Mouse (Mus musculus) left cerebral cortex, adult 8-10 months (tissue): ENCODE measurements at regions not wholly inside any gene's neighbourhood (a gene's known extent, or its start where the extent isn't known, plus 50 kb on each side); places are given as distances from the start of the nearest gene placed in this dataset.
A peak's percentile ranks its signal among the peaks of the same experiment; 100 is the strongest.

ENCODE experiments used
- DNase-seq, 2 experiments: peaks; one replicate each; pipeline ENCODE4 v3.0.0; 2022; ENCODE audit warnings: low spot score in 2 of 2

- no peak for DNase-seq
These were observed 122.7 kb upstream of the Itga4 start for GRCm38 (mm10) chr2:79132518-79132845.

DNA sequence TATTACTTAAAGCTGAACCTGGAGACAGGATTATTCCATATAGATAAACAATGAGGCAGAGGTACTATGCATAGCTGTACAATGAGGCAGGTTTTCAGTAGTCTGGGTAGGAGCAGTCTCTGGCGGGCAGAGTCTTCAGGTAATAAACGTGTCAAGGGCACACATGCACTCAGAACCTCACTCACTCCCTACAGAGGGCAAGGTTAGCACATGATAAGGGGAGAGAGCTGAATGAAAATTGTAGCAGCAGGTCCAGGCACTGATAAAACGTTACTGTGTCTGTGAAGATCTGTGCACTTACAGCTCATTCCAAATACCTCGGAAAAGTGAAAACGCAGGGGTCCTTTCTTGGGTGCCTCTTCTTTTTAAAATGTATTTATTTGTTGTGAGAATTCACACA, 120.9 kb upstream of the Itga4 start:
- DNase-seq = no peak

DNA sequence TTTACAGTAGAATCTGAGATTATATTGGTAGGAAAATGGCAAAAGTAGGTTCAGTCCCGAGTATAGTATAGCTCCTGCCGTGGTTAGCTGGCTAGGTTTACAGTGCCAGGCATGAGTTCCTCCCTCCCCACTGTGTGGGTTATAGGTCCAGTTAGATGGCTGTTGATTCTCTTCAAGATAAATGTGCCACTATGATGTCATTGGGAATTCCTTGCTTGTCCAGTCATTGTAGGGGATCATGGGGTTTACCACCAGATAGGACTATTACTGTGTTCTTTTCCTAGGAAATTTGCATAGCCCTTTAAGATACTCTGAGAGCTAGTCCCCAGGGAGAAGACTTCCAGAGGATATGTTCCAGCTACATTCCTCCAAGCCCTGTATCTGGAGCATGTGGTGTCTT, 119.2 kb upstream of the Itga4 start:
- no peak for DNase-seq

DNA sequence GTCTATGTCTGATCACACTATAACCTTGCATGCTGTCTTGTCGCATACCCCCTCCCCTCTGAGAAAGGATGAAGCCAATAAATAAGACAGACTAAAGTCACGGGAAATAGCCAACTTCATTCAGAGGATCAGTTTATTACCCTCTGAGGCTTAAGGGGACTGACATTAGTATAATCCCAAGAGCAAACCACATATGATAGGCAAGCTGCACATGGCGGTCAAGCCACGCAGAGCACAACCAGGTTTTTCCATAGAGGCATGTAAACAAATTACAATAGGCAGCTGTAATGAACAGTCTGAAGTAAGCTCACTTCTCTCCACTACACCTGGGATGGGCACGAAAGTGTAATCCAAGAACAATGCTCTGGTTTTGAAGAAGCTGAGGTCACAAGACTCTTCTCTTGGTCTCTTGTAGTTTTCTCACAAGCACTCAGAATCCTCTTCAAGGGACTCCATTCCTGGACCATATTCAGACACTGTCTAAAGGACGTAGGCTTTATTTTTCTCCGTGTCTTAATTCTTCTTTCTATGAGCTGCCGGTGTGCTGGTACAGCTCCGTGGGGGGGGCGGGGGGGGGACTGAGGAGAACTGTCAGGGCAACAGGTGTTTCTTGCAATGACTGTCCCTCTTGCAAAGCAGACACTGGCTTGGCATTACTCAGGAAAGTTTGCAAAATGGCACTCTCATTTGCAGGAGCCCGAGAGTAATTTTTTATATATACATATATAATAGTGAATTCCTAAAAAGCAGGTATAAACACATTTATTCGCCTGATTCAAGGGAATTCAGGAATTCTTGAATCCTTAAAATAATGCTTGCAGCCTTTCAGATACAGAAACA, 118.4 kb upstream of the Itga4 start:
- no peak for DNase-seq

GRCm38 (mm10) chr2:79137694-79138171, 117.5 kb upstream of the Itga4 start:
- DNase-seq = no peak

GRCm38 (mm10) chr2:79138368-79139109, 116.7 kb upstream of the Itga4 start:
- no peak for DNase-seq

GRCm38 (mm10) chr2:79141961-79142360, 113.3 kb upstream of the Itga4 start:
- no peak for DNase-seq

DNA sequence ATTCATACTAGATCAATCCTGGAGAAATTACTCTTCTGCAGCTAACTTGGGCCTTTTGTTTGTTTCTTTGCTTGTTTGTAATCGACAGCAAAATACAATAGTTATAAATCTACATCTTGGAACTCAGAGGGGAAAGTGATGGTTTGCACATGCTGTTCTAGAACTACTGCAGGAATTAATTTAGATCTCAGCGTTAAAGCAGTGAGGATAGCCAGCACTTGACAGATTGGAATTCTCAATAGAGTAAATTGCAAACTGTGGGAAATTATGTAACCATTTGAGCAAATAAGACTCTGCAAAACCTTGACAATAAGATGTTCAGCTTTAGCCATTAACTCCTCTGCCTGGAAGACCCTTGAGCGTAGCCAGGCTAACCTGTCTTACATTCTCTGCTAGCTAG, 112.0 kb upstream of the Itga4 start:
- DNase-seq = no peak

- DNase-seq = no peak
These were observed 109.3 kb upstream of the Itga4 start for GRCm38 (mm10) chr2:79145897-79146296.

GRCm38 (mm10) chr2:79146563-79146962, 108.7 kb upstream of the Itga4 start:
- DNase-seq = no peak

- peak in 1 of 2 experiments; percentile 10 for DNase-seq
These were observed 106.1 kb upstream of the Itga4 start for GRCm38 (mm10) chr2:79149012-79149698.

DNA sequence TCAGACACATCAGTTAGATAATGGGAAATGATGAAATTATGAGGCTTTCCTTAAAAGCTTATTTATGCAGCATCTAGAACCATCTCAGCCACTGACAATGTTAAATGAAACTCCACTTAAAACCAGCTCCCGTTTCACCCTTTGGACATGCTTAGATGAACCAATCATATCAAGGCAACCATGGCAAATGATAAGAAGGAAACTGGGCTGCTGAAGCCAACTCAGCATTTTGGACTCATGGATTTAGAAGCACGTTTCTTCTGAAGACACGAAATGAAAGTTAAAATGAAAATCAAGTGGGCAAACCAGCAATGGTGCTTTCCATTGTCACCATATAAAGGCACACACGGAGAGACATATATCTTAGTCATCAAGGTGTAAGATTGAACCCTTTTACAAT, 103.6 kb upstream of the Itga4 start:
- DNase-seq = no peak

DNA sequence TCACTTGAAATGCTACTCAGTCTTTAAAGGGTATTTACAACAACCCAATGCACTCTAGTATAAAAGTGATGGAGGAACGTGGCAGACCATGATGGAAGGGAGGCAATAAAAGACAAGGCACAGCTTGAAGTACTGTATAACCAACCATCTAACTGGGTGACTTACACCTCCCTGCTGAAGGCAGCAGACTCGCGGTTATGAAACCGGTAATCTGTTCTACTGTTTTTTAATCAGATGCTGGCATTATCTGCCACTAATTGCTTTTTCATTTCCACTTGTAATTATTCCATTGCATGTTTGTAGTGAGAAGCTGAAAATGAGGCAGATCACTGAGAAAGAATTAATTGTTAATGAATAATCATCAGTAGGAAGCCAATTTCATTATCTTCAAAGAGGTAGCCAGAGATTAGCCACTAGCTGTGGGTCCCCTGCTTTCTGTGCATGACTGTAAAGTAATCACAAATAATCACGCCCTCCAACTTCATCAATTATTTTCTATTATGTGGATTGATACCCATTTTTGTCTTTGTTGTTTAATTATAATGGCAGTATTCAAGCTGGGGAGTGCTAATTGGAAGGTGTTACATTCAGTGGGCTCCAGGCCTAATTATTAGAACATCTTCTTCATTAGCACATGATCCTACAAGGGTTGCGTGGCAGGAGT, 103.1 kb upstream of the Itga4 start:
- DNase-seq = no peak

GRCm38 (mm10) chr2:79152695-79153057, 102.5 kb upstream of the Itga4 start:
- DNase-seq = no peak

- DNase-seq = no peak
These were observed 102.2 kb upstream of the Itga4 start for GRCm38 (mm10) chr2:79153070-79153469.

DNA sequence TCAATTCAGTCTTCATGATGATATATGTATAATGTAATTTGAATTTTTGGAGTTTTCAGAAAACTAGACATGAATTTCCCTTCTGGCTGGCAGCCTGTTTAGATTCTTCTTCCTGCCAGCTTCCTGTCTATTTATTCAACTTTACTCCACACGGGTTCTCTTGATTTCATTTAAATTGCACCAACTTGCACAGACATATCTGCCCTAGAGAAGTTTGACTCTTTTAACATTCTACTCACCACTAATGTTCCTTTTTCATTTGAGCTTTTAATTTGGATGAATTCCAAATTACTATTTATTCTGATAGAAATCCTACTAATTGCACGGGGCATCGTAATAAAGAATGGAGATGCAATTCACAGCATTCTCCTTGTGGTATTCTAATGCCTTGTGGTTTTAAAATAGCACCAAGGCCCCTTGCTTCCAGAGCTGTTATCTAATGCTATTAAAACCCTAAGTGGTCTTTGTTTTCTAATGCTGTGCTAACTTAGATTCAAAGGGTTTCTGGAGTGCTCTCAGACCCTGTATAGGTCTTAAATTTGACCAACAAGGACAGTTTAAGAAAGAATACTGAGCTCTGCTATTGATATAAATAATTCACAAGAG, 96.7 kb upstream of the Itga4 start:
- no peak for DNase-seq

DNA sequence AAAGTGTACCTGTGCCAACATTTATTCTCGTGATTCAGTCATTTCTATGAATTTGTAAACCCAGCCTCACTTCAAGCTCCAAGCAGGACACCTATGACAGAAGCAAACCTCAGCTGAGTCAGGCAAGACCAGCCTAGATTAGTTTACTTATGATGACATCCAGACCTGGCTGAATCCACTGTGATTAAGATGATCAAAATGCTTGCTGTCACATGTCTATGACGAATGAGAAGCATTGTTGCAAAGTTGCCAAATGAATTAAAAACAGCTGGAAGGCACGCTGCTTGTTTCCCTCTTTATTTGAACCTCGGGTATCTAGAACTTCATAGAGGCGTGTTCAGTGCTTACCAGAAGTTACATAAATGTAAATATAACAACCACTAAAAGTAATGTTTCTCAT, 95.9 kb upstream of the Itga4 start:
- no peak for DNase-seq

DNA sequence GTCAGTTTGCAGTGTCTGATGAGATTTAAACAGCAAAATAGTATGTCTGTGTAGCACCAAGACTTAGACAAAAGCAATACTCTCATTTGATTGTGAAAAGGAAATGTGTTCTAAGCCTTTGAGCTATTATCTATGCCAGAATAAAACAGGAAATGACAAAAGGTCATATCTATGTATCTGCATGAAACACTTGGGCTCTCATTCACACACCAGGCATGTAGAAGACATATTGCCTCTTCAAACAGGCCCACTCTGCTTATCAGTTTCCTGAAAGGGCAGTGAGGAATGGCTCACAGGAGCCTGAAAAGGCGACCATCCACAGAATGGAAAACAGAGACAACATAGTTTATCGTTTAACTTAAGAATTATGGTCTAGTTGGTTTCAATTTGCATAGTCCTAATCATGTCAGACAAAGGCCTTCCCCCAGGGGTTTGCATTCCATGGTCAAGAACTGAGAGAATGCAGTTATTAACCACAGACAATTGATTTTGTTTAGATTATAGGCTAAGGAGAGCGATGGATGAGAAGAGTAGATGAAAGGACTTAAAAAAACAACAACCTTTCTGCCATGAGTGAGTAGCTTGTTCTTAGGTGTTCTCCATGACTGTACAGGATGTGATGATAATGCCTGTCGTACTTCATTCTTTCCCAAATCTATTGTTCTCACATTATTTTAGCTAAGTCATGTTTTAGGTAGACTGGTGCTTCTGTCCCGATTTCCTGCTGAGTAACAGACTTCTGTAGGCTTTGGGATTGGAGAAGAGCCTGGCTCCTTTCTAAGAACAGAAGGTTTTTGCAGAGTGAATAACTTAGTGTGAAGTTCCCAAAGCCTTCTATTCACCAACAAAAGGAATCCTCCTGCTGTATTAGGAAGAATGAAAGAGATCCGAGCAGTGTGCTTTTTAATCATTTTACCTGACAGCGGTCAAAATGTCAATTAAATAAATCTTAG, 82.0 kb upstream of the Itga4 start:
- DNase-seq = no peak

DNA sequence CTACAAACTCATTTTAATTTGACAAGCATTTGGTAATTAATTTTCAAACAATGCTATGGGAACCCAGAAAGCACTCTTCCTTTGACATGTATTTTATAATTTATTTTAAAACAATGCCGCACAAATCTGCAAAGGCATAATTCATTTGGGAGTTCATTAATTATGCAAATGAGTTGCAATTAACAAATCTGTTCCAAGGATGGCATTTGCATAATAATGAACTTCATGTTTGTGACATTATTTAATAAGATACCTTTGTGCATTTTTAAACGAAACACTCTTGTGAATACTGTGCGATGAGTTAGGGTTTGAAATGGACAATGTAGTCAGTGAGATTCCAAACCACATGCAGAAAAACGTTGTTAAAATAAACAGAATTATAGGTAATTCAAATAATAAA, 80.9 kb upstream of the Itga4 start:
- no peak for DNase-seq

DNA sequence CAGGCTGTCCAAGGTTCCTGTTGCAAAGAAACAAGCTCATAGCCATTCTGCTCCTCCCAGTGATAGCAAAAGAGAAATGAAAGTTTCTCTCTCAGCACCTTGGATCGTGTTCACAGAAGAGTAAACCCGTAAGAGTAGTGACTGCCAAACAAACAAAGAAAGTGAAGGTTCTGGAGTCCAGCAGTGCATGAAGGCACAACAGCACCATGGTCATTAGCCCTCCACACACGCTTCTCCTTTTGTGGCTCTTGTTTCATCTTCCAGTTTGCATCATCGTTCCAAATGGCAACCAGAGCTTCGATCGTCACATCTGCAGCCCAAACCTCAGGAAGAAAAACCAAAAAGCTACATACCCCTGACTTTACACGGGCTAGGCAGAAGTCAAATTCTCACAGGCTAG, 74.4 kb upstream of the Itga4 start:
- no peak for DNase-seq
